Mouse (Mus musculus): Measurements from ENCODE around the gene Gipc3. TPM values are rescaled to one million over a fixed set of nuclear protein-coding genes. Genes with fewer than 3 reads are reported as not detected.

The Gipc3 gene
- polyA plus RNA-seq, 1 experiment from 2014 or later: not detected

DNA sequence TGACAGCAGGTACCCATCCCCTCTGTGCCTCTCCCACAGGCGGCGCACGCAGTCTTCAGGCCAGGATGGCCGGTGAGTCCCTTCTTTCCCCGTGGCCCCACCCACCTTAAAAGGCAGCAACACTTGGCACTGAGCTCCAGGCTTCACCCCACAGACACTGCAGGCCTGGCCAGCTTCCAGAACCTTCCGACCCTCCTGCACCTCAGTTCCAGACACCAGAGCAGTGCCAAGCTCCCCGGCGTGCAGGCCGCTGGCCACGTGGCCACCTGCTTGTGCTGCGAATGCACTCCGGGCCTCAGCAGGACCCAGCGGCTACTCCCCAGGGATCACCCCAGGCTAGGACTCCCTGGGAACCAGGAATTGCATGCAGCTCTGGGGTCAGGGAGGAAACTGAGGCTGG is 29.5 kb downstream of the Gipc3 start:
- H3K9ac ChIP-seq (ENCODE audit: low read depth, low read length): no peak overlapping the region
- no peak overlapping the region for H3K4me3 ChIP-seq (ENCODE audit: low read depth, low read length)
- no peak for ATAC-seq
- H3K27ac ChIP-seq (ENCODE audit: low read length): no peak overlapping the region
- no peak overlapping the region for H3K4me2 ChIP-seq (ENCODE audit: low read length)
- H3K4me1 ChIP-seq (ENCODE audit: control insufficient read depth, insufficient read depth, low read length): no peaks in the 10 kb centered on the region
- WGBS: 91% methylated on average over 13 of the region's 13 CpGs
- H3K9me3 ChIP-seq (replicated peaks; ENCODE audit: control insufficient read depth, low read length, poor library complexity, severe bottlenecking): no peaks in the 10 kb centered on the region
- peaks cover 62% of the 10 kb centered on the region for H3K36me3 ChIP-seq (ENCODE audit: control insufficient read depth, insufficient read depth, low read length)
- no peaks in the 10 kb centered on the region for H3K27me3 ChIP-seq (ENCODE audit: control insufficient read depth, insufficient read depth, low read depth, low read length)

DNA sequence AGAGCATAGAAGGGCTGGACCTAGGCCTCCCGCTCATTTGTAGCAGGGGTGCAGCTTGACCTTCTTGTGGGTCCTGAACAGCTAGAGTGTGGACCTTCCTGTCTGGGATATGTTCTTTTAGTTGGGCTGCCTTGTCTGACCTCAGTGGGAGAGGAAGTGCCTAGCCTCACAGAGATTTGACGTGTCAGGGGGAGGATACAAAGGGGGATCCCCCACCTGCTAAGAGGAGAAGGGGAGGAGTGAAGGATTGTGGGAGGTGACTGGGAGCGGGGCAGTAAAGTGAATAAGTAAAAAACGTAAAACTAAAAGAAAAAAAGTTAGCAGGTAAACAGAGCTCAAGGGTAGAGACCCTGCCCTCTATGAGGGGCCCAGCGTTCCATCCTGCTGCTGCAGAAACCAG is 33.5 kb downstream of the Gipc3 start:
- 93% methylated on average over 5 of the region's 5 CpGs for WGBS

DNA sequence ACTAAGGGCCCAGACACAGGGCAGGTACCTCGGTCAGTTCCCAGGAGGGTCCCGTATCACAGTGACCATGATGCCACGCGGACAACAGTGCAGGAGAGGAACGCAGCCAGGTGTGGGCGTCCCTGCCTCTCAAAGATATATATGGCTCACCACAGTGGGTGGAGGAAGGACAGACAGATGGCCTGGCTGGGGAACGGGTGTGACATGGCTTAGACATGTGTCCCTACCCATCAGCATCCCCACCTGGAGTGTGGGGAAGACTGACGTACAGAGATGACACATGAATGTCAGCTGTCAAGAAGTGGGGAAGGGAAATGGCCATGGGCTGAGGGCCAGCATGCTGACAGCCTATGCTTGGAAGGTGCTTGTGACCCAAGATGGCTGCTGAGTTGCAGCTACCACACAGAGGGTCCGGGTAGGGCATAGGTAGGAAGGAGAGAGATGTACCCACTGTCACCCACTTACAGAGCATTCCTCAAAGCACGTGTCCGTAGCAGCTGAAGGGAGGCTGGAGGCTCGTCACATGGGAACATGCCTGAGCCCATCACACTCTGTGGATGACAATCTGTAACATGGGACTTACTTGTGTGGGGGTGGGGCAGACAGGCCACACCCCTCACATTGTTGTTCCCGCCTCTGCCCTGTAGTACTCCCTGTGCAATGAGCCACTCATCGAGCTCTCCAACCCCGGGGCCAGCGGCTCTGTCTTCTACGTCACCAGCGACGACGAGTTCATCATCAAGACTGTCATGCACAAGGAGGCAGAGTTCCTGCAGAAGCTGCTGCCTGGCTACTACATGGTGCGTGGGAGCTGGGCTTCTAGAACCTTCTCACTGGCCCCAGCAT is 36.0 kb downstream of the Gipc3 start:
- Histone ChIP-seq H3K36me3 (ENCODE audit: control insufficient read depth, insufficient read depth, low read length) (peaks cover 50% of the 10 kb centered on the region), H3K4me2 (ENCODE audit: low read length) (no peak overlapping the region), H3K27me3 (ENCODE audit: control insufficient read depth, insufficient read depth, low read depth, low read length) (no peaks in the 10 kb centered on the region), H3K9me3 (replicated peaks; ENCODE audit: control insufficient read depth, low read length, poor library complexity, severe bottlenecking) (no peaks in the 10 kb centered on the region), H3K4me1 (ENCODE audit: control insufficient read depth, insufficient read depth, low read length) (peaks cover 5% of the 10 kb centered on the region), H3K9ac (ENCODE audit: low read depth, low read length) (no peak overlapping the region), H3K4me3 (ENCODE audit: low read depth, low read length) (no peak overlapping the region), H3K27ac (ENCODE audit: low read length) (no peak overlapping the region)
- no peak for ATAC-seq
- WGBS: 93% methylated on average over 21 of the region's 21 CpGs

More for the DNA sequence above, 33.5 kb downstream of the Gipc3 start:
- no peak overlapping the region for H3K4me2 ChIP-seq (ENCODE audit: low read length)
- no peaks in the 10 kb centered on the region for H3K9me3 ChIP-seq (replicated peaks; ENCODE audit: control insufficient read depth, low read length, poor library complexity, severe bottlenecking)
- no peaks in the 10 kb centered on the region for H3K27me3 ChIP-seq (ENCODE audit: control insufficient read depth, insufficient read depth, low read depth, low read length)
- no peak overlapping the region for H3K9ac ChIP-seq (ENCODE audit: low read depth, low read length)
- no peaks in the 10 kb centered on the region; the same call in 1 of the 2 replicates for H3K4me1 ChIP-seq (ENCODE audit: control insufficient read depth, insufficient read depth, low read length)
- H3K36me3 ChIP-seq (ENCODE audit: control insufficient read depth, insufficient read depth, low read length): peaks cover 69% of the 10 kb centered on the region
- no peak for ATAC-seq
- H3K27ac ChIP-seq (ENCODE audit: low read length): no peak overlapping the region
- H3K4me3 ChIP-seq (ENCODE audit: low read depth, low read length): no peak overlapping the region

DNA sequence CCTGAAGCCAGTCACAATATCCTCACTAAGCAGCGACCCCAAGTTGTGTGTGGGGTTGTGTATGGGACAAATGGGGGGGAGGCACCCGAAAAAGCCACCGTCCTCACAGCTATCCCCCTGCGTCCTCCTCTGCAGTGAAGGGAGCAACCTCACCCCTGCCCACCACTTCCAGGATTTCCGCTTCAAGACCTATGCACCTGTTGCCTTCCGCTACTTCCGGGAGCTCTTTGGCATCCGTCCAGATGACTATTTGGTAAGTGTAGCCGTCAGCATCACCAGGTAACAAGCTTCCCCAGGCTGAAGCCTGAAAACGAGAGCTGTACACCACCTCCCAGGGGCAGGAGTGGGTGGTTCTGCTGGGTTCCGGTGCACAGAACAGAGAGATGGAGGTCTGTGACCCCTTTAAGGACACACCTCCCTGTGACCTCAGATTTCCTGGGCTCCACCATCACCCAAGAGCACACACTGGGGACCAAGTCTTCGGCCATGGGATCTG is 36.8 kb downstream of the Gipc3 start:
- ATAC-seq: no peak
- 96% methylated on average over 12 of the region's 12 CpGs for WGBS

DNA sequence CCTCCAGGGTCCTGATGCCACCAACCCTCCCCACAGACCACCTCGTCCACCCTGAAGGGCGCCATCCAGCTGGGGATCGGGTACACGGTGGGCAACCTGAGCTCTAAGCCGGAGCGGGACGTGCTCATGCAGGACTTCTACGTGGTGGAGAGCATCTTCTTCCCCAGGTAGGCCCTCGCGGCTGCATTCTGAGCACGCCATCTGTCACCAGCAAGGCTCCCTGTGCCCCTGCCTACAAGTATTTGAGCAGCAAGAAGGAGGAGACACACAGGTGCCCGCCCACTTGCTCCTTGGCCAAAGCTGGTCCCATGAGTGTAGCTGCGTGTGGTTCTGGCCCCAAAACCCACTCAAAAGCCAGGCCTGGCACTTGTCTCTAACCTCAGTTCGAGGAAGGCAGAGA is 37.4 kb downstream of the Gipc3 start:
- Histone ChIP-seq H3K9ac (ENCODE audit: low read depth, low read length) (no peak overlapping the region), H3K9me3 (replicated peaks; ENCODE audit: control insufficient read depth, low read length, poor library complexity, severe bottlenecking) (no peaks in the 10 kb centered on the region), H3K36me3 (ENCODE audit: control insufficient read depth, insufficient read depth, low read length) (peaks cover 38% of the 10 kb centered on the region), H3K27ac (ENCODE audit: low read length) (no peak overlapping the region), H3K4me2 (ENCODE audit: low read length) (no peak overlapping the region), H3K27me3 (ENCODE audit: control insufficient read depth, insufficient read depth, low read depth, low read length) (no peaks in the 10 kb centered on the region), H3K4me3 (ENCODE audit: low read depth, low read length) (no peak overlapping the region), H3K4me1 (ENCODE audit: control insufficient read depth, insufficient read depth, low read length) (peaks cover 5% of the 10 kb centered on the region)
- WGBS: 93% methylated on average over 14 of the region's 14 CpGs
- ATAC-seq: no peak

More for the DNA sequence above, 36.8 kb downstream of the Gipc3 start:
- H3K9me3 ChIP-seq (replicated peaks; ENCODE audit: control insufficient read depth, low read length, poor library complexity, severe bottlenecking): no peaks in the 10 kb centered on the region
- peaks cover 44% of the 10 kb centered on the region for H3K36me3 ChIP-seq (ENCODE audit: control insufficient read depth, insufficient read depth, low read length)
- no peak overlapping the region for H3K4me2 ChIP-seq (ENCODE audit: low read length)
- no peak overlapping the region for H3K4me3 ChIP-seq (ENCODE audit: low read depth, low read length)
- H3K27ac ChIP-seq (ENCODE audit: low read length): no peak overlapping the region
- peaks cover 5% of the 10 kb centered on the region for H3K4me1 ChIP-seq (ENCODE audit: control insufficient read depth, insufficient read depth, low read length)
- H3K9ac ChIP-seq (ENCODE audit: low read depth, low read length): no peak overlapping the region
- no peaks in the 10 kb centered on the region for H3K27me3 ChIP-seq (ENCODE audit: control insufficient read depth, insufficient read depth, low read depth, low read length)

DNA sequence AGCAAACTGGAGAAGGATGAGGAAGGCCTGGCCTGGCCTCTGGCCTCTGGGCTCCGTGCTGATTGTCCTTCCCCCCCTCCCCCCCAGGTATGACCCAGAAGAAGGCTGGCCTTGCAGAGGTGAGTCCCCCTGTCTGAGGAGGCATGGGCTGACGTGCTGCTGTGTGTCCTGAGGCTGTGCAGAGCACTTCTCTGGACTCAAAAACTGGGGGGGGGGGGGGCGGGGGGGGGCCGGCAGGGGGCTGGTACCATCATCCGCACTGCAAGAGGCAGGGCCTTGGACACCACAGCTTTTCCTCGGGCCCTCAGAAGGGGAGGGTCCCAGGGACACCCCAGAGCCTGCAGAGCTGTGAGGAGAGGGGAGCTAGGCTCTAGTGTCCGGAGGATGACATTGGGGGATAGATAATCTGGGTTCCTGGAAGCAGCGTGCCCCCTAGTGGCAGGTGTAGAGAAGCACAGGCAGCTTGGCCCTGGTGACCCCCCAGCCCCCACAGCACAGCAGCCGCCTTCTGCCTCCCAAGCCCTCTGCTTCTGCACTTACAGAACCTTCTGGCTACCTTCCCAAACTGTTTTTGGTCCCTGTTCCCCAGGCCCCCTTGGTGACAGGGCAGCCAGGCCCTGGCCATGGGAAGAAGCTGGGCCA is 38.3 kb downstream of the Gipc3 start:
- Histone ChIP-seq H3K9ac (ENCODE audit: low read depth, low read length) (no peak overlapping the region), H3K9me3 (replicated peaks; ENCODE audit: control insufficient read depth, low read length, poor library complexity, severe bottlenecking) (no peaks in the 10 kb centered on the region), H3K36me3 (ENCODE audit: control insufficient read depth, insufficient read depth, low read length) (peaks cover 33% of the 10 kb centered on the region), H3K27ac (ENCODE audit: low read length) (no peak overlapping the region), H3K27me3 (ENCODE audit: control insufficient read depth, insufficient read depth, low read depth, low read length) (no peaks in the 10 kb centered on the region), H3K4me2 (ENCODE audit: low read length) (no peak overlapping the region), H3K4me3 (ENCODE audit: low read depth, low read length) (no peak overlapping the region), H3K4me1 (ENCODE audit: control insufficient read depth, insufficient read depth, low read length) (peaks cover 5% of the 10 kb centered on the region)
- no peak for ATAC-seq
- 25% methylated on average over 8 of the region's 9 CpGs for WGBS

DNA sequence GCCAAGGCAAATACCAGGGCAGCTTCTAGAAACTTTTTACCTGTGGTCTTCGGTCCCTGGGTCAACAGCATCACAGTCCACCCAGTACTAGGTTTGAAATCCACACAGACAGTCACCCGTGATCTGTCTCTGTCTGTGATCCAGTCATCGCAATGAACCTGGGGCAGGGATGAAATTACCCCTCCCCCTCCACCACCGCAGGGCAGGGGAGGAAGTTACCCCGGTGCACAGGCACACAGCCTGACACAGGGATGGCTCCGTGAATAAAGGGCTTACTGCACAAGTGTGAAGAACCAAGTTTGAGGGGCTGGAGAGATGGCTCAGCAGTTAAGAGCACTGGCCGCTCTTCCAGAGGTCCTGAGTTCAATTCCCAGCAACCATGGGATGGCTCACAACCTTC is 39.3 kb downstream of the Gipc3 start:
- no peak for ATAC-seq
- no peak overlapping the region for H3K4me2 ChIP-seq (ENCODE audit: low read length)
- no peak overlapping the region for H3K27ac ChIP-seq (ENCODE audit: low read length)
- no peak overlapping the region for H3K4me3 ChIP-seq (ENCODE audit: low read depth, low read length)
- peaks cover 26% of the 10 kb centered on the region for H3K36me3 ChIP-seq (ENCODE audit: control insufficient read depth, insufficient read depth, low read length)
- no peaks in the 10 kb centered on the region for H3K27me3 ChIP-seq (ENCODE audit: control insufficient read depth, insufficient read depth, low read depth, low read length)
- WGBS: 84% methylated on average over 7 of the region's 7 CpGs
- no peak overlapping the region for H3K9ac ChIP-seq (ENCODE audit: low read depth, low read length)
- H3K9me3 ChIP-seq (replicated peaks; ENCODE audit: control insufficient read depth, low read length, poor library complexity, severe bottlenecking): no peaks in the 10 kb centered on the region
- peaks cover 5% of the 10 kb centered on the region for H3K4me1 ChIP-seq (ENCODE audit: control insufficient read depth, insufficient read depth, low read length)

DNA sequence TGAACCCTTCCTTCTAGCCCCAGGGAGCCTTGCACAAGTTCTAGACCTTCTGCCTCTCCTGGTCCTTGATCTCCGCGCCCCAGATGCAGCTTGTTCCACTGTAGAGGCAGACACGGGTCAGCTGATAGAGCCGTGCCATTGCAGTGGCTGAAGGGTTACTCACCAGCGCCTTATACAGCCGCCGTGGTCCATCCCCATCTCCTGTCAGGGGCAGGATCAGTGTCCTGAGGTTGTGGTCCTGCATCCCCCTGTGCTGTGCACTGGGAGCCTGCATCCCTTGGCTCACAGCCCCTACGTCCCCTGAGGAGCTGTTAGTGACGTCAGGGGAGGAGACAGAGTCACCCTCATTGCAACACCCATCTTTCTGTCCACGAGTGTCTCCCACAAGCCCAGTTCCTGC is 39.8 kb downstream of the Gipc3 start:
- Histone ChIP-seq H3K9me3 (replicated peaks; ENCODE audit: control insufficient read depth, low read length, poor library complexity, severe bottlenecking) (no peaks in the 10 kb centered on the region), H3K27ac (ENCODE audit: low read length) (no peak overlapping the region), H3K4me1 (ENCODE audit: control insufficient read depth, insufficient read depth, low read length) (peaks cover 5% of the 10 kb centered on the region), H3K4me2 (ENCODE audit: low read length) (no peak overlapping the region), H3K9ac (ENCODE audit: low read depth, low read length) (no peak overlapping the region), H3K27me3 (ENCODE audit: control insufficient read depth, insufficient read depth, low read depth, low read length) (no peaks in the 10 kb centered on the region), H3K36me3 (ENCODE audit: control insufficient read depth, insufficient read depth, low read length) (peaks cover 26% of the 10 kb centered on the region), H3K4me3 (ENCODE audit: low read depth, low read length) (no peak overlapping the region)
- ATAC-seq: no peak
- WGBS: 80% methylated on average over 10 of the region's 10 CpGs

DNA sequence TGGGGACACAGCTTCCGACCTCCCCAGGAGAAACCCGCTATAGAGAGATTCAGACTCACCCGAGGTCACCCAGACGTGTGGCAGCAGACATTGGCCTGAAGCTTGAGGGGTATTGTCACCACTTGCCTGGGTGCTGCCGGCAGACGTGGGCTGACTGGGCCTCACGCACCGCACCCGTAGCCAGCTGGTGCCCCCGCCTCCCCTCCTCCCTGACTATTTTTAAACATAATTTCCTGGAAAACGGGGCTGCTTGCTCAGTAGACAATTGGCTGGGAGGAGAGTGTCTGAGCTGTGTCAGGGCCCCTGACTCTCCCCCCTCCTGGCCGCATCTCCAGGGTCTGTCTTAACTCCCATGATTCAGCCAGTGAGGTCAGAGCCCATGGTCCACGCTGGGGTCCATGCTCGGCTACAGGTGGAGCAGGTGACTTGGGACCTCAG is 40.3 kb downstream of the Gipc3 start:
- WGBS: 70% methylated on average over 14 of the region's 14 CpGs
- Histone ChIP-seq H3K4me3 (ENCODE audit: low read depth, low read length) (no peak overlapping the region), H3K36me3 (ENCODE audit: control insufficient read depth, insufficient read depth, low read length) (peaks cover 21% of the 10 kb centered on the region), H3K4me2 (ENCODE audit: low read length) (no peak overlapping the region), H3K9me3 (replicated peaks; ENCODE audit: control insufficient read depth, low read length, poor library complexity, severe bottlenecking) (no peaks in the 10 kb centered on the region), H3K9ac (ENCODE audit: low read depth, low read length) (0 out of 2 replicates have a peak overlapping the region, but pooled peaks have one; percentile 14), H3K27me3 (ENCODE audit: control insufficient read depth, insufficient read depth, low read depth, low read length) (no peaks in the 10 kb centered on the region), H3K27ac (ENCODE audit: low read length) (no peak overlapping the region), H3K4me1 (ENCODE audit: control insufficient read depth, insufficient read depth, low read length) (peaks cover 5% of the 10 kb centered on the region)
- ATAC-seq: no peak

All from midbrain, embryonic 16.5 days (tissue).